Mouse (Mus musculus) myocyte (in vitro differentiated cells): ENCODE results near the gene Camk2b. TPM values are rescaled to one million over a fixed set of nuclear protein-coding genes. Genes with fewer than 3 reads are reported as not detected.

Experiments used
- H3K27me3 ChIP-seq: one replicate; pipeline ENCODE4 v1.6.1; 2011; ENCODE audit not compliant: control insufficient read depth, insufficient read depth, insufficient read length
- H3K36me3 ChIP-seq: one replicate; pipeline ENCODE4 v1.6.1; 2011; ENCODE audit not compliant: control insufficient read depth, insufficient read depth
- H3K4me2 ChIP-seq: one replicate; pipeline ENCODE4 v1.6.1; 2011; ENCODE audit warnings: low read depth, control low read depth
- H3K4me3 ChIP-seq: one replicate; pipeline ENCODE4 v1.5.1; 2011; ENCODE audit warnings: mild to moderate bottlenecking, control low read depth, moderate library complexity
- H3K79me2 ChIP-seq: one replicate; pipeline ENCODE4 v1.6.1; 2011; ENCODE audit not compliant: control insufficient read depth, insufficient read depth
- H3ac ChIP-seq: one replicate; pipeline ENCODE4 v1.6.1; 2011; ENCODE audit not compliant: control insufficient read depth, insufficient read length
- CEBPB ChIP-seq: IDR thresholded peaks from 2 replicates; pipeline ENCODE4 v1.6.1; 2011; ENCODE audit warnings: mild to moderate bottlenecking, moderate library complexity; ENCODE audit not compliant: poor library complexity, insufficient read depth, severe bottlenecking
- E2F4 ChIP-seq: IDR thresholded peaks from one replicate; pipeline ENCODE4 v1.6.1; 2011; ENCODE audit warnings: mild to moderate bottlenecking, control low read depth, moderate library complexity; ENCODE audit not compliant: insufficient read depth
- MAX ChIP-seq: IDR thresholded peaks from one replicate; pipeline ENCODE4 v1.6.1; 2011; ENCODE audit warnings: low read depth, mild to moderate bottlenecking, control low read depth
- MYOD1 ChIP-seq, 3 experiments: IDR thresholded peaks; one replicate each; pipeline ENCODE4 v1.6.1; 2011; ENCODE audit warnings: control low read depth in 2 of 3, low read depth in 2 of 3, mild to moderate bottlenecking in 2 of 3, moderate library complexity in 1 of 3; ENCODE audit not compliant: insufficient read length in 2 of 3, control insufficient read depth in 1 of 3
- MYOG ChIP-seq, 3 experiments: IDR thresholded peaks; one replicate each; pipeline ENCODE4 v1.6.1; 2011; ENCODE audit warnings: control low read depth in 2 of 3, low read depth in 2 of 3, mild to moderate bottlenecking in 2 of 3; ENCODE audit not compliant: insufficient read length in 2 of 3, control insufficient read depth in 1 of 3, insufficient read depth in 1 of 3
- POLR2A ChIP-seq: IDR thresholded peaks from one replicate; pipeline ENCODE4 v1.6.1; 2011; ENCODE audit warnings: low read depth, mild to moderate bottlenecking, control low read depth, moderate library complexity; ENCODE audit not compliant: insufficient read length
- POLR2AphosphoS2 ChIP-seq: IDR thresholded peaks from one replicate; pipeline ENCODE4 v1.6.1; 2011; ENCODE audit warnings: low read depth, control low read depth; ENCODE audit not compliant: insufficient read length
- REST ChIP-seq: IDR thresholded peaks from one replicate; pipeline ENCODE4 v1.6.1; 2011; ENCODE audit warnings: mild to moderate bottlenecking, control low read depth, moderate library complexity; ENCODE audit not compliant: insufficient read depth, insufficient read length
- SRF ChIP-seq: IDR thresholded peaks from one replicate; pipeline ENCODE4 v1.6.1; 2011; ENCODE audit warnings: low read depth; ENCODE audit not compliant: control insufficient read depth, insufficient read length
- TCF12 ChIP-seq: IDR thresholded peaks from one replicate; pipeline ENCODE4 v1.6.1; 2011; ENCODE audit warnings: mild to moderate bottlenecking, control low read depth; ENCODE audit not compliant: poor library complexity, insufficient read depth, severe bottlenecking
- TCF3 ChIP-seq: IDR thresholded peaks from one replicate; pipeline ENCODE4 v1.6.1; 2011; ENCODE audit warnings: low read depth, control low read depth; ENCODE audit not compliant: insufficient read length
- USF1 ChIP-seq: IDR thresholded peaks from one replicate; pipeline ENCODE4 v1.6.1; 2011; ENCODE audit warnings: low read depth, mild to moderate bottlenecking, control low read depth, moderate library complexity
- polyA plus RNA-seq: library from polyadenylated mRNA; unstranded; fragments of >200 nt; fragmentation: generic; extraction: Trizol; gene quantifications from one replicate; pipeline ENCODE4 v1.2.1, GENCODE M21; 2012; ENCODE audit warnings: missing spikeins

Camk2b gene
- polyA plus RNA-seq, 1 experiment, result 1.5 TPM

DNA sequence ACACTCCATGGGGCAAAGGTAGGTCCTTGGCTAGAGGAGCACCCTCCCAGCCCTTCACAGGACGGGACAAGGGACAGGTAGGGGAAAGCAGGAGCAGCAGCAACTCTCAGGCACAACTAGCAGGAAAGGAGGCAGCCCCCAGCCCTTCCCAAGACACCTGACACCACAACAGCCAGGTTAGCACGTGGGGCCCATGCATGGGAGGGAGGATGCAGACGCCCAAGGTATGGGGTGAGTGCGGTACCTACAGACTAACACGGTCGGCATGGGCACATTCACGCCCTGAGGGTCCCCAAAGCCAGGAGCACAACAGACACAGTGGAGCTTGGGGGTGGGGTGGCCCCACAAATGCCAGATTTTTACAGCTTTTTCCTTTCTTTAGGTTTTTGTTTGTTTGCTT, 95.0 kb downstream of the Camk2b start:
- H3ac ChIP-seq, result no peak overlapping the region
- TF ChIP-seq CEBPB, result no peak
- peak; percentile 34 for TF ChIP-seq POLR2AphosphoS2
- H3K4me3 ChIP-seq, result no peak overlapping the region
- no peaks in the 10 kb centered on the region for H3K79me2 ChIP-seq
- H3K27me3 ChIP-seq, result no peaks in the 10 kb centered on the region
- peaks cover 13% of the 10 kb centered on the region for H3K36me3 ChIP-seq
- H3K4me2 ChIP-seq, result no peak overlapping the region

DNA sequence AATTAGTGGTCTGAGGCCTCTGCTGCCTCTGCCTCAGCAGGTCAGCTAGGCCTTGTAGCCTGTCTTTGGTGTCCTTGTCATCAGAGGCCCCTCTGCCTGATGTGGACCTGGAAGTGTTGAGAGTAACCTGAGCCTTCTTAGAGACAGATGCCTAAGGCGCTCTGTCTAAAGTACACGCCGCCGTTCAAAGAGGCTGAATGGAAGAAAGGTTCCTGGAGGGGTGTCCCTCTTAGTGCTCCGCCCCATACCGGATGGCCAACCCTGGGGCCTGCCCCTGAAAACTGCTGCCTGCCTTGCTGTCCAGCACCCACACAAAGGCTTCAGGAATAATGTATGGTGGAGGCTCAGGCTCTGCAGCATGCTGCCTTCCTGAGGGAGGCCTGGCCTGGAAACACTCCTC, 97.9 kb downstream of the Camk2b start:
- TF ChIP-seq TCF3 (no peak), SRF (no peak), CEBPB (no peak), TCF12 (no peak), USF1 (no peak), REST (no peak), E2F4 (no peak), MYOG (IDR thresholded peaks at IDR 0.05; ENCODE audit: control insufficient read depth in 1 of 3, insufficient read depth in 1 of 3, insufficient read length in 2 of 3, low read depth in 2 of 3) (no peak), MYOD1 (IDR thresholded peaks at IDR 0.05; ENCODE audit: control insufficient read depth in 1 of 3, insufficient read length in 2 of 3, low read depth in 2 of 3) (no peak), POLR2A (no peak), MAX (no peak), POLR2AphosphoS2 (no peak)
- H3K79me2 ChIP-seq, result no peaks in the 10 kb centered on the region
- no peak overlapping the region for H3K4me2 ChIP-seq

DNA sequence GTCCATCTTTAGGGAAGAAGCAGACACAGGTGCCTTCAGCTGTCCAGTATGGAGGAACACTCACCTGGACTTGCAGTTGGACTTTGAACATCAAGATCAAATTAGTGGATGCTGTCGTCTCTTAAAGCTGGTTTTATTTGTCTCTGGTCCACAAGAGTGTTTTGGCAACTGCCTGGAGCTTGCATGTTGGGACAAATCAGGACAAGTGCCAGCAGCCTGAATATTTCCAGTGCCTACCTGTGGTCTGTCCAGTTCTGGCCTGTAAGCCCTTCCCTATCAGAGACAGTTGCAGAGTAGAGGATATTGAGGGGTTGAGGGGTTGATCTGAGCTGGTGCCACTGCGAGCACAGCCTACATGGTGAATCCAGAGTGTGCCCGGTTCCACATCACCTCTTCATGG, 99.4 kb downstream of the Camk2b start:
- H3K36me3 ChIP-seq, result peaks cover 40% of the 10 kb centered on the region
- TF ChIP-seq REST (no peak), TCF3 (no peak), CEBPB (no peak), TCF12 (no peak), POLR2A (no peak), POLR2AphosphoS2 (no peak), MYOG (IDR thresholded peaks at IDR 0.05; ENCODE audit: control insufficient read depth in 1 of 3, insufficient read depth in 1 of 3, insufficient read length in 2 of 3, low read depth in 2 of 3) (no peak), E2F4 (no peak), SRF (no peak), USF1 (no peak), MAX (no peak), MYOD1 (IDR thresholded peaks at IDR 0.05; ENCODE audit: control insufficient read depth in 1 of 3, insufficient read length in 2 of 3, low read depth in 2 of 3) (no peak)
- H3ac ChIP-seq, result no peak overlapping the region
- no peak overlapping the region for H3K4me3 ChIP-seq
- no peaks in the 10 kb centered on the region for H3K79me2 ChIP-seq
- H3K4me2 ChIP-seq, result no peak overlapping the region
- no peaks in the 10 kb centered on the region for H3K27me3 ChIP-seq

More for the DNA sequence above, 97.9 kb downstream of the Camk2b start:
- Histone ChIP-seq H3K4me3 (no peak overlapping the region), H3ac (no peak overlapping the region), H3K36me3 (peaks cover 28% of the 10 kb centered on the region), H3K27me3 (no peaks in the 10 kb centered on the region)

DNA sequence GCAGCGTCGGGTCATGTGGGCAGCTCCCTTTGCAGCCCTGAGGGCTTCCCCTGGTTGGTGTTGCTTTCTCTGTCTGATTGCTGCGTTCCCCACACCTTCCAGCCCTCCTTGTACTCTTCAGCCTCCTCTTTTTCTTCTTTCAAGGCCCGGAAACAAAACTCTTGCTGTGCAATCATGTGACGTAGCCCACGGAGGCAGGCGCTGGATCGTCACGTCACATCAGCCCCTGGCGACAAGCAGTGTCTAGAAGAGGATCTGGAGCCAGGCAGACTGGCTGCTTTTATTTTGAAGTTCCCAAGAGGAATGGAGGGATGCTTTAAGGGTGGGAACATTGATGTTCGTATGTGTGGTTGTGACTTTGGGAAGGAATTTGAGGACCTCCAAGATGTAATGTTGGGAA, 100.3 kb downstream of the Camk2b start:
- TF ChIP-seq MYOD1 (IDR thresholded peaks at IDR 0.05; ENCODE audit: control insufficient read depth in 1 of 3, insufficient read length in 2 of 3, low read depth in 2 of 3), result no peak
- no peak for TF ChIP-seq CEBPB
- no peak for TF ChIP-seq POLR2AphosphoS2
- TF ChIP-seq USF1, result no peak
- no peak for TF ChIP-seq MAX
- no peak for TF ChIP-seq E2F4
- TF ChIP-seq REST, result no peak
- TF ChIP-seq POLR2A, result no peak
- Histone ChIP-seq H3K79me2 (no peaks in the 10 kb centered on the region), H3K4me3 (no peak overlapping the region), H3K4me2 (no peak overlapping the region), H3K36me3 (peaks cover 47% of the 10 kb centered on the region), H3ac (no peak overlapping the region), H3K27me3 (no peaks in the 10 kb centered on the region)

DNA sequence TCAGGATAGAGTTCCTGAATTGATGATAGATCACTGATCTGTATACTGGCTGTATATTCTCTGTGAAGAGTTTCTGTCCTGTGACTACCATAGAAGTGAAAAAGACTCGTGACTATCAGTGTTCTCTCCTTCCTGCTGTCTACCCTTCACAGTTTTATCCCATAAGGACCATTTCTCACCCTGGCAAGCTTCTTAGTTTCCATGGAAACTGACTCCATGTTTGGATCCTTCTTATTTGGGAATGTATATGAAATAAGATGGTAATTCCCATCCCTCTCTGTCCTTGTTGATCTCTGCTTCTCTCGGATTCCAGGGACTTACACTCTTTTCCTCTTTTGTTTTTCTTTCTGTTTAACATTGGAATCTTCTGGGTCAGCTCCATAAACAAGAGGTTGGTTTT, 106.1 kb downstream of the Camk2b start:
- peaks cover 37% of the 10 kb centered on the region for H3K79me2 ChIP-seq
- TF ChIP-seq CEBPB, result no peak
- TF ChIP-seq MAX, result no peak
- TF ChIP-seq POLR2A, result no peak
- TF ChIP-seq TCF3, result no peak
- TF ChIP-seq MYOG (IDR thresholded peaks at IDR 0.05; ENCODE audit: control insufficient read depth in 1 of 3, insufficient read depth in 1 of 3, insufficient read length in 2 of 3, low read depth in 2 of 3), result no peak
- no peak for TF ChIP-seq USF1
- no peak for TF ChIP-seq REST
- no peak for TF ChIP-seq TCF12
- TF ChIP-seq SRF, result no peak
- TF ChIP-seq MYOD1 (IDR thresholded peaks at IDR 0.05; ENCODE audit: control insufficient read depth in 1 of 3, insufficient read length in 2 of 3, low read depth in 2 of 3), result no peak
- no peak for TF ChIP-seq POLR2AphosphoS2
- no peak for TF ChIP-seq E2F4
- H3K27me3 ChIP-seq, result no peaks in the 10 kb centered on the region

More for the DNA sequence above, 106.1 kb downstream of the Camk2b start:
- Histone ChIP-seq H3K4me3 (no peak overlapping the region), H3ac (no peak overlapping the region), H3K36me3 (peaks cover 40% of the 10 kb centered on the region), H3K4me2 (no peak overlapping the region)
